Mouse (Mus musculus): Measurements from ENCODE around the gene Wapl. TPM values are rescaled to one million over a fixed set of nuclear protein-coding genes. Genes with fewer than 3 reads are reported as not detected.

Wapl gene
- total and polyA plus RNA-seq, 3 experiments = 77.7 to 114 (median 79.2) TPM

GRCm38 (mm10) chr14:34766181-34766580 lies 92.5 kb downstream of the Wapl start:
- H3K4me3 ChIP-seq (replicated peaks in 1 of 3; ENCODE audit: low read depth in 2 of 3, low read length in 2 of 3, poor library complexity in 1 of 3) = no peak overlapping the region
- no peak for TF ChIP-seq SIN3A (IDR thresholded peaks at IDR 0.05; ENCODE audit: low read length)
- TF ChIP-seq BHLHE40 (IDR thresholded peaks at IDR 0.05; ENCODE audit: low read depth, low read length) = no peak
- TF ChIP-seq USF1 (IDR thresholded peaks at IDR 0.05; ENCODE audit: low read depth, low read length) = no peak
- TF ChIP-seq USF2 (conservative IDR thresholded peaks at IDR 0.05; ENCODE audit: low read depth, low read length) = no peak
- TF ChIP-seq GABPA (IDR thresholded peaks at IDR 0.05; ENCODE audit: insufficient replicate concordance, low read depth, low read length) = no peak
- TF ChIP-seq TBP (conservative IDR thresholded peaks at IDR 0.05; ENCODE audit: low read depth, low read length) = no peak
- no peak for TF ChIP-seq MAFK (IDR thresholded peaks at IDR 0.05; ENCODE audit: insufficient replicate concordance, low read length)
- TF ChIP-seq HCFC1 (IDR thresholded peaks at IDR 0.05; ENCODE audit: low read depth, low read length) = no peak
- TF ChIP-seq MAX (IDR thresholded peaks at IDR 0.05; ENCODE audit: low read length) = no peak
- no peak for TF ChIP-seq NELFE (IDR thresholded peaks at IDR 0.05; ENCODE audit: low read depth, low read length)
- no peak for TF ChIP-seq PAX5 (IDR thresholded peaks at IDR 0.05; ENCODE audit: low read length)
- TF ChIP-seq KAT2A (IDR thresholded peaks at IDR 0.05; ENCODE audit: insufficient replicate concordance, low read length) = no peak
- TF ChIP-seq CHD2 (IDR thresholded peaks at IDR 0.05; ENCODE audit: low read length) = no peak
- TF ChIP-seq TCF12 (IDR thresholded peaks at IDR 0.05; ENCODE audit: low read depth, low read length) = no peak
- no peak for TF ChIP-seq IRF4 (IDR thresholded peaks at IDR 0.05; ENCODE audit: low read depth, low read length)
- no peak for TF ChIP-seq RCOR1 (conservative IDR thresholded peaks at IDR 0.05; ENCODE audit: low read depth, low read length)
- no peak for TF ChIP-seq ZC3H11A (IDR thresholded peaks at IDR 0.05; ENCODE audit: low read depth, low read length)
- no peak for TF ChIP-seq E2F4 (IDR thresholded peaks at IDR 0.05; ENCODE audit: insufficient replicate concordance, low read depth, low read length)
- no peaks in the 10 kb centered on the region for H3K9me3 ChIP-seq (replicated peaks; ENCODE audit: low read length)
- H3K27me3 ChIP-seq (replicated peaks) = no peaks in the 10 kb centered on the region
- dilution Hi-C loops (cut with MboI; ENCODE audit: extremely low pct_ligation_motif_present, extremely low pct_unique_long_range_greater_than_20kb, low sequenced_read_pairs) (loop anchor here (25.0 kb wide), 1 partner anchor 154 kb away; the partner anchor contains the start of gene Opn4), in situ Hi-C loops (cut with MboI; ENCODE audit: low pct_ligation_motif_present, low pct_unique_long_range_greater_than_20kb, low sequenced_read_pairs) (loop anchor here (25.0 kb wide), 1 partner anchor 329 kb away; no protein-coding TSS in a partner anchor)
- H3K4me2 ChIP-seq (ENCODE audit: insufficient read depth, low read depth, poor library complexity, severe bottlenecking) = no peak overlapping the region
- no peak overlapping the region for H3K27ac ChIP-seq (ENCODE audit: insufficient read depth, low read depth)
- no peak overlapping the region for H3K9ac ChIP-seq (ENCODE audit: insufficient read depth, low read depth)
- peaks cover 3 to 14% of the 10 kb centered on the region in 2 experiments for H3K4me1 ChIP-seq (ENCODE audit: control insufficient read depth in 1 of 2, insufficient read depth in 2 of 2)
- H3K79me2 ChIP-seq (replicated peaks; ENCODE audit: control insufficient read depth, extremely low read depth, insufficient read depth, poor library complexity, severe bottlenecking) = no peaks in the 10 kb centered on the region
- no peaks in the 10 kb centered on the region for H3K36me3 ChIP-seq (replicated peaks in 1 of 2; ENCODE audit: control insufficient read depth in 1 of 2, insufficient read depth in 1 of 2, low read length in 1 of 2)
- DNase-seq (ENCODE audit: extremely low read depth) = no peak

DNA sequence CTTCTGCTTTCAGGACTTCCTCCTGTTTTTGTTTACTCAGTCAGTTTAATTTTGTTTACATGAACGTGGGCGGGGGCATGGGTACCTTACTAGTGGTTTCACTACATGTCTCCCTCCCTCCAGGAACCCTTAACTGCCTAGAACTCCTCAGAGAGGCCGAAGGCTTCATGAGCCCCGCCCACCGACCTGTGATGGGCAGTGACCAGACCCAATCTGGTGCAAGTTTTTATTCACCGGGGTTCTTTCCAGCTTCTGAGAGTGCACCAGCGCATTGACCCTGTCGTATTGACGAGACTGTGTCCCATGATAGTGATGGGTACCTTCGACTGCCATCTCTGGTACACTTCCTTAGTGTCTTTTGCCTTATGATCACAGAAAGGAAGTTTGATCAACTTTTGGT lies 94.6 kb downstream of the Wapl start:
- dilution Hi-C loops (cut with MboI; ENCODE audit: extremely low pct_ligation_motif_present, extremely low pct_unique_long_range_greater_than_20kb, low sequenced_read_pairs) (loop anchor here (25.0 kb wide), 1 partner anchor 156 kb away; the partner anchor contains the start of gene Opn4), in situ Hi-C loops (cut with MboI; ENCODE audit: low pct_ligation_motif_present, low pct_unique_long_range_greater_than_20kb, low sequenced_read_pairs) (loop anchor here (25.0 kb wide), 1 partner anchor 331 kb away; no protein-coding TSS in a partner anchor)
- H3K4me1 ChIP-seq (ENCODE audit: control insufficient read depth in 1 of 2, insufficient read depth in 2 of 2) = peaks cover 3 to 6% of the 10 kb centered on the region in 2 experiments
- H3K4me3 ChIP-seq (replicated peaks in 1 of 3; ENCODE audit: low read depth in 2 of 3, low read length in 2 of 3, poor library complexity in 1 of 3) = peak overlapping the region; percentile 39 to 47 (median 47)
- H3K79me2 ChIP-seq (replicated peaks; ENCODE audit: control insufficient read depth, extremely low read depth, insufficient read depth, poor library complexity, severe bottlenecking) = no peaks in the 10 kb centered on the region
- H3K27ac ChIP-seq (ENCODE audit: insufficient read depth, low read depth) = no peak overlapping the region
- TF ChIP-seq CHD2 (IDR thresholded peaks at IDR 0.05; ENCODE audit: low read length) = peak; percentile 26; the same call in 1 of the 2 replicates
- peak; percentile 58; the same call in 1 of the 2 replicates for TF ChIP-seq TBP (conservative IDR thresholded peaks at IDR 0.05; ENCODE audit: low read depth, low read length)
- peak; percentile 55 for TF ChIP-seq POLR2A (IDR thresholded peaks at IDR 0.05; ENCODE audit: low read depth, low read length)
- 0 out of 2 replicates have a peak, but pooled peaks have one; percentile 3 for TF ChIP-seq IRF4 (IDR thresholded peaks at IDR 0.05; ENCODE audit: low read depth, low read length)
- TF ChIP-seq ELF1 (IDR thresholded peaks at IDR 0.05; ENCODE audit: low read depth, low read length) = peak; percentile 32; the same call in 1 of the 2 replicates
- no peak for TF ChIP-seq NELFE (IDR thresholded peaks at IDR 0.05; ENCODE audit: low read depth, low read length)
- 0 out of 2 replicates have a peak, but pooled peaks have one; percentile 68 for TF ChIP-seq MAZ (IDR thresholded peaks at IDR 0.05; ENCODE audit: low read depth, low read length)
- TF ChIP-seq MEF2A (IDR thresholded peaks at IDR 0.05; ENCODE audit: borderline replicate concordance, low read depth, low read length) = 0 out of 2 replicates have a peak, but pooled peaks have one; percentile 35
- no peak for TF ChIP-seq USF1 (IDR thresholded peaks at IDR 0.05; ENCODE audit: low read depth, low read length)
- no peaks in the 10 kb centered on the region for H3K36me3 ChIP-seq (replicated peaks in 1 of 2; ENCODE audit: control insufficient read depth in 1 of 2, insufficient read depth in 1 of 2, low read length in 1 of 2)
- no peaks in the 10 kb centered on the region for H3K9me3 ChIP-seq (replicated peaks; ENCODE audit: low read length)
- H3K27me3 ChIP-seq (replicated peaks) = no peaks in the 10 kb centered on the region
- H3K9ac ChIP-seq (ENCODE audit: insufficient read depth, low read depth) = peak overlapping the region; percentile 34; the same call in 1 of the 2 replicates
- DNase-seq (ENCODE audit: extremely low read depth) = peak; percentile 89
- peak overlapping the region; percentile 43 for H3K4me2 ChIP-seq (ENCODE audit: insufficient read depth, low read depth, poor library complexity, severe bottlenecking)

Measured in CH12.LX (cell line).